Mouse (Mus musculus) gastrocnemius, adult 18-20 months (tissue): ENCODE results near the gene Rab11fip5. TPM values are rescaled to one million over a fixed set of nuclear protein-coding genes. Genes with fewer than 3 reads are reported as not detected.

Source experiments
- DNase-seq: peaks from one replicate; pipeline ENCODE4 v3.0.0; 2021; ENCODE audit warnings: low spot score
- total RNA-seq, 2 experiments: library from RNA; stranded (reverse); gene quantifications; 2 replicates each; pipeline ENCODE4 v1.2.3; 2021

Rab11fip5 gene
- total RNA-seq, 2 experiments from 2014 or later: 24.8 to 46.2 TPM

DNA sequence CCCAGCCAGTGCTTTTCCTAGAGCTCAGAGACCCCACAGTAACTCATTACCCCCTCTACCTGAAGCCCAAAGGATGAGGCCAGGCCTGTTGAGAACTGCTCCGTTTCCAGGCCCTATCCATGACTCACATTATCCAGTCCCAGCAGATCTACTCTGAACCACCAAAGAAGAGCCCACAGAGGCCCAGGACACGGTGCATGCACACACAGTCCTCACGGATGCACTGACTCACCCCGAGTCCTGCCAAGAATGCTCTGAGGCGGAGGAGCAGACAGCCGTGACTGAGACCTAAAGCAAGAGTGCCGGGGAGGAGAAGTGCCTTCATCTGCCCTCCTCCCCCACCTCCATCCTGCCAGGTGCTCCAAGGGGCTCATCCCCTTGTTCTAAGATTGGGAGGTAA lies 25.2 kb downstream of the Rab11fip5 start:
- DNase-seq: peak; percentile 60

DNA sequence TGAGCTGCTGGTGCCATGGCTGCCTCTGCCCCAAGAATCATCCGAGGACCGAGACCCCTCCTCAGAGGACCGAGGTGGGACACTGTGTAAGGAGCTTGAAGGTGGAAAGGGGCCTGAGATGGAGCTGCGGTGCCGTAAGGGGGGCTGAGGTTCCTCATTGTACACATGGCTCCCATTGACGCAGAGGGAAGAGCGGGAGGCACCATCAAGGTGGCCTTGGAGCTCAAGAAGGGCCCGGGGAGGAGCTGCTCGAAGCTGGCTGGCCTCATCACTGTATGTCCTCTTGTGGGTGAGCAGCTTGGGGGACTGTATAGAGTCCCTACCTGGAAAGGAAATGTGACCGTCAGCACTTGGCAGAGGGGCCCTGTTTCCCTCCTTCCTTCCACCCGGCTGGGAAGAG lies 26.3 kb downstream of the Rab11fip5 start:
- DNase-seq: no peak

DNA sequence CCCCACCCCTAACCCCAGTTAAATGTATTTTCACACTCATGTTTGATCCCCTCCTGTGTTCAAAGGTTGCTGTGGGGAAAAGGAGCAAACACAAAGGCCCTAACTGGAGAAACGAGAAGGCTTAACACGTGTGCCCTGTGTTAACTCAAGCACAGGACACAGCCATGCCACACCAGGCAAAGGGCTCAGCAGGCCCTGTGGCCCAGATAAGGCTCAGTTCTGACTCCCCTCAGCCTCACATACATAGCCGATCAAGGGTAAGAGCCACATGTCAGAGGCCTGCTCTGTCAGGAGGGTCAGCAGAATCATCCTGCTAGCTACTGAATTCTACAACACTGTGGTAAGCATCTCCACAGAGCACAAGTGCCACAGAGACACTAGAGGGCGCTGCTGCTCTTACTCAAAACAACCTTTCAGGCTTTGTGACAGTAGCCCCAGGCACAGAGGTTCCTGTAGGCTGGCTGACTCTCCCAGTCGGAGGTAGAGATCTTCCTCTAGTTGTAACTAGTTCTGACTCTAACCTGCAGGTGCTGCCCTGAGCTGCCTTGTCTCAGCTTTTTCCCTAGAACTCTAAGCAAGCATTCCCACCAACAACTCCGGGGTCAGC lies 28.3 kb downstream of the Rab11fip5 start:
- DNase-seq: peak; percentile 87

DNA sequence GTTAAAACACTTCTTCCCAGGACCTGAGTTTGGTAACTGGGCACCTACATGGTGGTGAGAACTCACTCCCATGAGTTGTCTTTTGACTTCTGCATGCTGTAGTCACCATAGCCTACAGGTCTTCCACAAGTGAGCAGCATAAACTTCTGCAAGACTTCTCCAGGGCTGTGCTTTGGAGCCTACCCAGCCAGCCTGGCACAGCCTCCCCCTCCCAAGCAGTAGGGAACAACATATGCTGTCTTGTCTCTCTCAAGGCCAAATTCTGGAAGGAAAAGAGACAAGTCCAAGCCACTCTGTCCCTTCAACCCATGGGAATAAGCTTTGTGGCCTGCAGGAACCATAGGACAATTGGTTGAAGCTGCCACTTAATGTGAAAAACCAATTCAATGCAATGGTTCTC lies 29.5 kb downstream of the Rab11fip5 start:
- DNase-seq: no peak

DNA sequence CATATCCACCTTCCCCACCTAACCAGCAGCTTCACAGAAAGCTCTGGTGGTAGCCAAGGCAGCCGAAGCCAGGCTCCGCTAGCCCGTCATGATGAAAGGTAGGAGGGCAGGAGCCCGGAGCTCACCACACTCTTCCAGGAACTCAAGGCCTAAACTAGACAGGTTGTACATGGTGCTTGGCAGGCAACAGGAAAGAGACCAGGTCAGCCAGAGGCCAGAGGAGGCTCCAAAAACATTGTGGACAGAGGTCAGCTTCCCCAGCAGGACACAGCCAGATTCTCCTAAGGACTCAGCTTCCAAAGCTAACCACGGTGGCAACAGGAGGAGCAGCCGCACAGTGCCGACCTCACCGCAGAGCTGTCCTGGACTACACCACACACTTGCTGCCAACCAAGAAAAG lies 31.4 kb downstream of the Rab11fip5 start:
- no peak for DNase-seq

DNA sequence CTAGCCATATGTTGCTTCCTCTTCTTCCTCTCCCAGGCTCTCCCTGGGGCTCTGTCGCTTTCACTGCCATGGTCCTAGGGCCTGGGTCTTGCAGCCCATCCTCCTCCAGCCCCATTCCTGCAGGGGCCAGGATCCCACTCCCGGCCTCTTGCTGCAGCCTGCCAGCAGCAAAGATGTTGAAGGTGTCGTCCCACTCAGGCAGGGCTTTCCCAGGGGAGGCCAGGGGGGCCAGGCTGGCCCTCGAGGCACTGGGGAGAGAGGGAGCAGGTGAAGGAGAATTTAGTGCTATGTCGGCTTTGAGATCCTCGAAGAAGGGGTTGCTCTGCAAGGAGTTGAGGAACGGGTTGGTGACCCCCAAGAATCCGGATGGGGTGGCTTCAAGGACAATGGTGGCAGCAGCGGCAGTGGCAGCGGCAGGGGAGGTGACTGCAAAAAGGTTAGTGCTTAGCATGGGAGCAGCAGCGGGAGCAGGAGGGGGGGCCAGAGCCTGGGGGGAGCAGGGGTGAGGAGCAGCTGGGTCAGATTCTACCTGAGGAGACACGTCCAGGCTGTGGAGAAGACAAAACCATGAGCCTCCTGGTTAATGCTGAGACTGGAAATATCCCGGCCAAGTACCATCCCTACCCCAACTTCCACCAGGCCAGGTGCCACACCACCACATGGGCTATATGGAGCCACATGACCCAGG lies 32.5 kb downstream of the Rab11fip5 start:
- no peak for DNase-seq

DNA sequence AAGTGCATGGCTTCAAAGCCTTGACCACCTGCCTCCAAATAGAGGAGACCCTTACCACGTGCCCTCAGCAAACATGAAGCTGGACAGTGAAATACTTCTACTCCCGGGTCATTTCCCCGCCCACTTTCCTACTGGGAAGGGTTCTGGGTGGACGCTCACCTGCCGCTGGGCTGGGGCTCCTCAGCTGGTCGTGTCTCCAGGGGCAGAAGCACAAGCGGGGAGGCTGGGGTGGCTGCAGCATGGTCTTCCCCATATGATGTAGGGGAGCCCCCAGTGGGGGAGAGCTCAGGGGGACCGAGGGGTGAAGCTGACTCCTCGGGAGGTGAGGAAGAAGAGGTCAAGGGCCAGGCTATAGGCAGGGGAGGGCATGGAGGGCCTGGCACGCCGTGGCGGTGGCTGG lies 34.2 kb downstream of the Rab11fip5 start:
- no peak for DNase-seq

DNA sequence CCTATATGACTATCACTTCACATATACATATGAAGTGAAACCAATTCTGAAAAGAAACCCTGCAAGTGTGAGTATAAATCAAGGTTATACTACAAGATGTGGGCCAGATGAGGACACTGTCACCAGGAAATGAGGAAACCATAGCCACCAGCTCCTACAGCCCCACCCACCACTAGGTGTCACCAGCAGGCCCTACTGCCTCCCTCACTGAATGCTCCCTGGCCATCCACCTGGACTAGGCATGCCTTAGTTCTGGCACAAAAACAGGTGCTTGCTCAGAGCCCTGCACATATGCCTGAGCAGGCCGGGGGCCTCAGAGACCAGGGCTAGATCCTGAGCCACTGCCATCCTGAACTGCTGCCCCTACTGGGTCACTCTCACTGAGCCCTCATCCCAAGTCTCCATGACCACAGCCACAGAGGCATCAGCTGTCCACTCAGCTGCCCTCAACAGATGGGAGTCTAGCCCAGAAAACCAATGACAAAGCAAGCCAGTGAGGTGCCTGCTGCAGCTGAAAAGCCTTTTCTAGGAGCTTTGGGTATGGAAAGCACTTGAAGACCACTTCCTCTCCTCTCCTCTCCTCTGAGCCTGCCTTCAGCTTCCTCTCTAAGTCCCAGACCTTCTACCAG lies 35.0 kb downstream of the Rab11fip5 start:
- DNase-seq: no peak

DNA sequence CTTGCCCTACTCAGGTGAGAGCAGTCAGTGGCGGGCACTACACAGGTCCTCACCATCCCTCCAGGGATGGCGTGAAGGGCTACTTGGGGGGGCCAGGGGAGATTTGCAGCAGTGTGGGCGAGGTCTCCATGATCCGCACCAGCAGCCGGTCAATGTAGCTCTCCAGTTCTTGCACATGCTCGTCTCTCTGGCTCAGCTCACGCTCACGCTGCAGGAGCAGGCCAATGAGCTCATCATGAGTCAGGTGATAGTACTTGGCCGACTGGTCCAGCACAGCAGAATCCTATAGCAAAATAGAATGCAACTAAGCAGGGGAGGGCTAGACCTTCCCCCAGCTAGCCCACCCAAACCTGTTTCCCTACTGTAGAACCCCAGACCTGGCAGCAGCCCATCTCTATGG lies 37.5 kb downstream of the Rab11fip5 start:
- DNase-seq: no peak

DNA sequence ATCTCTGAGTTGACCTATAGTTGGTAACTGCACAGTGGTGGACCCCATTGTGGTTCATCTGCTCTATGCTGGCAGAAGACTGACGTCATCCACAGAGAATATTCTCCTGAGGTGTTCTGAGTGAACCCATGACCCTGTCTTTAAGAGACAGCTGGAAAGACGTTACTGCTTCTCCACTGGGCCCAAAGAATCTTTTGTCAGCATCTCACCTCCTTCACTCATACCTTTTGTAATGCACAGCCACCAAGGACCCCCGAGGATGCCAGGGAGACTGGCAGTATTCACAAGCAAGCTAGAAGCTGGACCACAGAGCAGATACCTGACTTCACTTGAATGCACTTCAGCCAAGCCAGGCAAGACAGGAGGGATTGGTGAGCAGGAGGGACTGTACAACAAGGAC lies 39.1 kb downstream of the Rab11fip5 start:
- no peak for DNase-seq

DNA sequence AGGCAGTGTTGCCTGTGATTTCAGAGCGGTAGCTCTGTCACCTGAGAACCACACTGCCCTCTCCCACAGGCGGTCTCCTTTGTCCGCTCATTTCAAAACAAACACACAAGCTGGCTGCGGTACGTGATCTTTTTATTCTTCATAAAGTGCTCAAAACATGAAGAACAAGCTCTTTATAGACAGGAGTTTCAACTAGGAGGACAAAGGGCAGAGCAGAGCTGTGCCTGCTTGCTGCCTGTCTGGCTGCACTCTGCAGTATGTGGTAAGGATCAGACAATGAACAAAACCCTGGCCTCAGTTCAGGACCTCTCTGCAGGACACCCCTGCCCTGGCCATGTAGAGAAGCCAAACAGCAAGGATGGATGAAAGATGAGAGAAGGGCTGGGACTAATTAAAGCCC lies 39.6 kb downstream of the Rab11fip5 start:
- DNase-seq: no peak

DNA sequence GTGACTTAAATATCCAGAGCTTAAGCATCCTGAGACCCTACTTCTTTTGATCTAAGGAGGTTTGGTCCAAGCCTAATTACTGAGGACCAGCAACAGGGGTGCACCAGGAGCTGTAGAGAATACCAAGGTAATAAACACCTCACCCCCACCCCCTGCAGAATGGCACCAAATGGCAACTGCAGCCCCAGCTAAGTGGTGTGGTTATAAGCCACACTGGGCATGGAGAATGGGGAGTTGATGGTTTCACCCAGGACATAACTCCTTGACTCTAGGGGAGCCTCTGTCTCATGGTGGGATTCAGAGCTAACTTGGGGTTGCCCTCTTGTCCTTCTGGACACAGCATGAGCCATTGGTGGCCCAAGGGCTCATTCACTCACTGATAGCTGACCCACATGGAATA lies 40.2 kb downstream of the Rab11fip5 start:
- no peak for DNase-seq

DNA sequence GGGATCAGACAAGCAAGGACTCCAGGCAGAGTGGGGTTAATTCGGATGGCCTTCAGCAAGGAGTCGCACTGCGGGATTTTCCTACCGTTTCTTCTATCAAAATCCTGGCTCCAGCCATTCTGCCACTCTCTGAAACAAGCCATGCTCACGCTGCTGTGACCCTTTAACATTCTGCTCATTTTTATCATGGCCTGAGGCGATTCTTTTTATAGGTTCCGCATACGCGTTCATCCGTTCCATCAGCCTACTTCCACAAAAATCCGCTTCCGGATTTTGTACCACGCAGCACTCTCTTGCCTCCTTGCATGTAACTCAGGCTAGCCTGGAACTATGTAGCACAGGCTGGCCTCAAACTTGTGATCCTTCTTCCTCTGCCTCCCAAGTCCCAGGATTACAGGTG lies 40.7 kb downstream of the Rab11fip5 start:
- no peak for DNase-seq

DNA sequence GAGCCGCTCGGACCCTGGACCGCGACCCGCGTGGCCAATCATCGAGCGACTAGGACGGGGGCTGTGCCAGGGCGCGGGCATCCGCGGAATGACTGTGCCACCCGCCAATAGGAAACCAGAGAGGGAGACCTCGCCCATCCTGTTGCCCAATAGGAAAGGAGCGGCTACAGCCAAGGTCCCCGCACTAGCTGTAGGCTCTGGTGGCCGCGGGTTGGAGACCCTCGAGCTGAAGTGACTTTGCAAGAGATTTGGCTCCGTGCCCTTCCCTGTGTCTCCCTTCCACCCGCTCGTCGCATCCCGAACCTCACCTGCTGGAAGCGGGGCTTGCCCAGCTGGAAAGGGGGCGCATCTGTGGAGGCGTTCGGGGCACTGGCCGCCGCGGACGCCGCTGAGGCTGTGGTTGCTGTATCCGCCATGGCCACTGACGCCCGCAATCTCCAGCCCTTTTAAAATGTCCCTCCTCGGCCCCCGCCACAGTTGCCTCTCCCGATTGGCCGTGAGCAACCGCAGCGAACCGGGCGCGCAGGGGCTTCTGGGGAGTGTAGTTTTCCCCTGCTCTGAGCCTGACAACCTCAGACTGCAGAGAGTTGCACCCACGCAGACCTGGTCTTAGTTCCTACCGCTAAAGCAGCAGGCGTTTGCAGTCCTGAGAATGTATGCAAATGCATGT lies 41.3 kb downstream of the Rab11fip5 start, which contains the start of gene Sfxn5:
TSS of gene Sfxn5 (minus strand) at position 423 of the 670 bp plus-strand sequence.
- peak; percentile 97 for DNase-seq

DNA sequence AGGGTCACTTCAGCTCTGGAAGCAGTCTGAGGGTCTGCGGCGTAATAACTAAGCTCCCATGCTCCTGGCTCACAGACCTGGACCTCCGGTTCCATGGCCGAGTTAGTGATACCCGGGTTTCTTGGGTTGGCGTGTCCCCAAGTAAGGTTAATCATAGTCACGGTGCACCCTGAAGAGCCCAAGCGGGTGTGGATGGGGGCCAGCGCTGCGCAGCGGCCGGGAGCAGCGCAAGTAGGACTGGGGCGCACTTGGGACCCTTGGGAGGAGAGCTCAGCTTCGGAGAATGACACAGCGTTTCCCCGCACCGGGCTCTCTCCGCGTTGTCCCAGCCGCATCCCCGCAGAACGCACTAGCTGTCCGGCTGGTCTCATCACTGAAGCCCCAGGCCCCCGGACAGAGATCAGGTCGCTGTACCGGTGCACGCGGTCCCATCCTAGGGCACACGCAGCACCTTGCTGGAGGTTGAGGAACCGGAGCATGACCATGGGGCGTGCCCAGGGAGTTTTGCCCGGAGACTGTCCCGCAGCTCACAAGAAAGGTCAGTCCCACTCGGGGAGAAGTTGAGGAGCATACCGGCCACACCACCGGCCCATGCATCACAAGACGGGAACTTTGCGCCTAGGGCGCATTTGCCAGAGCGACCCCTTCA lies 42.0 kb downstream of the Rab11fip5 start:
- peak; percentile 38 for DNase-seq

DNA sequence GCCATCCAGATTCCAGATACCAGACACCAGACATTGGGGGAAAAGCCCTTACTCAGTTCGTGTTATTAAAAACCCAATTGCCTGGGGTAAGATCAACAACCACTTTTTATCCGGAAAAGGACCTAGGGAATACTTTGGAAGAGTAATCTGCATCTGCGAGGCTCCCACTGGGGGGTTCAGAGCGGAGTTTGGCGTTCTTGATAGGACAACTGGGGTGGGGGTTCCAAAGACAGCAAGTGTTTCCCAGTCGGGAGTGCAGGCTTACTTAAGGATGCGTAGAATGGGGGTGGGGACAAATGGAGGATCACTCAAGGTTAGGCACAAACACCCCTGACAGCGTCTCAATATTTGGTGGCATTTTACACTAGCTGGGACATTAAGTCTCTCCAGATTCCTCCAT lies 42.7 kb downstream of the Rab11fip5 start:
- no peak for DNase-seq

DNA sequence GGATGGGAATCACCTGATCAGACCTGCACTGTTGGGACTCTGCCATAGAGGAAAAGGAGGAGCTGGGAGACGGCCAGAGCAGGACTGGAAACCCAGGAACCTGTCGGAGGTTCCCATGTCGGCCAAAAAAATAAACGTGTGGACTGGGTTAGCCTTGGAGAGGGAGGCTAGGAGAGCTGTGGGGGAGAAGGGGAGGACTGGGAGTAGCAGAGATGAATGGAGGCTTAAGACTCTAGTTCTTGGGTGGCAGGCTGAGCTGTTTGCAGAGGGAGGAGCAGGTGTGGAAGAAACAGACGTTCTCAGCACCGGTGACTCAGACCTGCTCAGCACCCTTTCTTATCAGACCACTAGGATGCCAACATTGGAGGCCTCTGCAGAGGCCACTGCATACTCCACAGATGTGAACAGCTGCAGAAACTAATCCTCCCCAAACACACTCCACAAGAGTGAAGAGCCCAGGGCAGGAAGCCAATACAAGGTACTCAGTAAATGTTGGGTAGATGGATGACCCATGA lies 43.2 kb downstream of the Rab11fip5 start:
- DNase-seq: peak; percentile 31

DNA sequence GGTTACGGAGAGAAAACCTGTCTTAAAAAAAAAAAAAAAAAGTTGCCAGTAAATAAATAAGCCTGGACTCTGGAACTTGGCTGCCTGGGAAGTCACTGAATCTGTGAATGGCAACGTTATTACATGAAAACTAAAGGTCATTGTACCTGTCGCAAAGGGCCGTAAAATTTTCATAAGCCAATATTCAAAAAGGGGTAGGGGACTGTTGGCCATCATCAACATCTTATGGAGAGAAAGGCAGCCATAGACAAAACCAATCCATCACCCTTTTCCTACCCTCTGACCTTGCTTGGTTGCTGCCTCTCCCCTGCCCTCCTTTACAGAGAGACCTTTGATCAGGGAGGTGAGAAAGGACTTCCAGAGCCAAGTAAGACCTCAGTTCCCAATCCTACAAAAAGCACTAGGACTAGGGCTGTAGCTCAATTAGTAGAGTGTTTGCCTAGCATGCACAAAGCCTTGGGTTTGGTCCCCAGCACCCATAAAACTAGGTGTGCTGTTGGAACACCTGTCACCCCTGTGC lies 44.7 kb downstream of the Rab11fip5 start:
- no peak for DNase-seq

DNA sequence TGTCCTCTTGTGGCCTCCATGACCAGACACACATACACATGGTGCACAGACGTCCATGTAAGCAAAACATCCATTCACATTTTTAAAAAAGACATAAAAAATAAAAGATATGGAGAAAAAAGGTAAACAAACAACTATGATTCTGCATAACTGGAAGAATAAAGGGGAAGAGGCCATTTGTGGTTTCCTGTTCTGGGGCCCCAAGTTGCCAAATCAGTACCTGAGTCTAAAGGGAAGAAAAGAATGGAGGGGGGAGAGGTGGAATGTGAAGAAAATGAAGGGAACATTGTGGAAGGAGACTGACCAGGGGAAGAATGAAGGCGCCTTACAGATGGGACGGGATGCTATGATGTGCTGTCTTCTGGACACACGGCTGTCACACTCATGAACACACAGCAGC lies 47.9 kb downstream of the Rab11fip5 start:
- DNase-seq: no peak

DNA sequence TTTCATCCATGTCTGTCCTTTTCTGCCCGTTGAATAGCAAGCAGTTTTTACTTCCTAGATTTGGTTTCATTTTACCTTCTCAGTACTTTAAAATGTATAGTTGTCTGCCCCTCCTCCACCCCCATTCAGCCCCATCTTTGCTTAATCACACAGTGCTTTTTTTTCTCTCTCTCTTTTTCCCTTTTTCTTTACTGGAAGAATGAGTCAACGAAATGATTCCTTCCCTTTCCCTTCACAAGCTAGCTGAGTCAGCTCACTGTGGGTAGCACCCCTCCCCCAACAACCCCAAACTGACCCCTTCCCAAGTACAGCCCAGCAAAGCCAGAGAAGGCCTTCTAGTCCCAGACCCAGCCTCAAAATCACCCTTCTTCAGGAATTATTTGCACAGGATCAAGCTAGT lies 49.3 kb downstream of the Rab11fip5 start:
- DNase-seq: no peak

DNA sequence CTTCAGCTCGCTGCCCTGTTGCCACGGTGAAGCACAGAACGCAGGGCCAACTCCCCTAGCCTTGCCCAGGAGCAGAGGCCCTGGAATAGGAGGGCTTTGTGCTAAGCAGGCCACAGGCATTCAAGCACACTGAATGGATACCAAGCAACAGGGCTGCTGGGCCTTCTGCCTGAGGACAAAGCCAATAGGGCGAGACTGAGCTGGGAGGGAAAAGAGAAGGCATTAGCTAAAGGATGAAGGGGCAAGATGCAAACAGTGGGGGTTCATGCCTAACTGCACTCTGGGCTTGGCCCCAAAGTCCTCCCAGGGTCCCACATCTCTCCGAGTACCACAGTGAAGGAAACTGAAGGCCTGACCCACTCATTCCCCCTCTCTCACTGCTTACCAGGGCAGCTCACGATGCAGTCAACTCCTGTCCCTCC lies 54.0 kb downstream of the Rab11fip5 start:
- DNase-seq: no peak
